Mouse (Mus musculus) CH12.LX (cell line): Measurements from ENCODE around the gene Hist1h2ba. TPM values are rescaled to one million over a fixed set of nuclear protein-coding genes. Genes with fewer than 3 reads are reported as not detected.

Experiments used
- DNase-seq: peaks from one replicate; pipeline ENCODE4 v3.0.0-alpha.2; 2013; ENCODE audit errors: extremely low read depth
- H3K27ac ChIP-seq: 2 replicates; pipeline ENCODE4 v1.5.1; 2012; ENCODE audit warnings: low read depth, mild to moderate bottlenecking, control low read depth, moderate library complexity; ENCODE audit not compliant: insufficient read depth
- H3K27me3 ChIP-seq: replicated peaks from 2 replicates; pipeline ENCODE3; 2012; ENCODE audit warnings: inconsistent platforms
- H3K36me3 ChIP-seq, 2 experiments: replicated peaks in 1 of 2; 2 replicates each; pipeline versions ENCODE3 to v1.6.1; 2012; ENCODE audit warnings: inconsistent platforms in 1 of 2, low read length in 1 of 2, mild to moderate bottlenecking in 1 of 2, mixed read lengths in 1 of 2, moderate library complexity in 1 of 2; ENCODE audit not compliant: control insufficient read depth in 1 of 2, insufficient read depth in 1 of 2
- H3K4me1 ChIP-seq, 2 experiments: 2 replicates each; pipeline ENCODE4 v1.6.1; 2012; ENCODE audit warnings: inconsistent platforms in 1 of 2, moderate library complexity in 1 of 2; ENCODE audit not compliant: insufficient read depth in 2 of 2, control insufficient read depth in 1 of 2
- H3K4me2 ChIP-seq: 2 replicates; pipeline ENCODE4 v1.6.1; 2012; ENCODE audit warnings: low read depth, mild to moderate bottlenecking, control low read depth; ENCODE audit not compliant: poor library complexity, insufficient read depth, severe bottlenecking
- H3K4me3 ChIP-seq, 3 experiments: fragments of 150-350 bp in 1 of 3; sonication (generic) in 1 of 3; replicated peaks in 1 of 3; 2 replicates each; pipeline versions ENCODE3 to v1.5.1; 2011 to 2012; ENCODE audit warnings: low read depth in 2 of 3, low read length in 2 of 3, mild to moderate bottlenecking in 2 of 3, moderate library complexity in 2 of 3, control low read depth in 1 of 3, improper control_type of control experiment in 1 of 3, inconsistent platforms in 1 of 3, mixed read lengths in 1 of 3; ENCODE audit not compliant: poor library complexity in 1 of 3
- H3K79me2 ChIP-seq: replicated peaks from 2 replicates; pipeline ENCODE4 v1.6.1; 2012; ENCODE audit warnings: mild to moderate bottlenecking, moderate library complexity; ENCODE audit not compliant: control insufficient read depth, poor library complexity, insufficient read depth, severe bottlenecking; ENCODE audit errors: extremely low read depth
- H3K9ac ChIP-seq: 2 replicates; pipeline ENCODE4 v1.6.1; 2012; ENCODE audit warnings: low read depth, mild to moderate bottlenecking, control low read depth, moderate library complexity; ENCODE audit not compliant: insufficient read depth
- H3K9me3 ChIP-seq: replicated peaks from 2 replicates; pipeline ENCODE3; 2012; ENCODE audit warnings: low read length, inconsistent platforms, mixed read lengths
- BHLHE40 ChIP-seq: IDR thresholded peaks from 2 replicates; pipeline ENCODE4 v1.6.1; 2011; ENCODE audit warnings: mild to moderate bottlenecking, low read depth, low read length, improper control_type of control experiment
- CHD1 ChIP-seq: IDR thresholded peaks from 2 replicates; pipeline ENCODE4 v1.6.1; 2012; ENCODE audit warnings: low read depth, low read length, improper control_type of control experiment, inconsistent platforms
- CHD2 ChIP-seq: IDR thresholded peaks from 2 replicates; pipeline ENCODE4 v1.6.1; 2011; ENCODE audit warnings: low read length, improper control_type of control experiment
- CTCF ChIP-seq, 2 experiments: IDR thresholded peaks in 1 of 2; conservative IDR thresholded peaks in 1 of 2; 2 replicates each; pipeline ENCODE4 v1.5.1; 2011 to 2012; ENCODE audit warnings: low read depth in 2 of 2, low read length in 2 of 2, improper control_type of control experiment in 1 of 2, inconsistent platforms in 1 of 2, mild to moderate bottlenecking in 1 of 2, moderate library complexity in 1 of 2
- ELF1 ChIP-seq: IDR thresholded peaks from 2 replicates; pipeline ENCODE4 v1.6.1; 2014; ENCODE audit warnings: low read depth, mild to moderate bottlenecking, inconsistent platforms, low read length, improper control_type of control experiment
- HCFC1 ChIP-seq: IDR thresholded peaks from 2 replicates; pipeline ENCODE4 v1.6.1; 2012; ENCODE audit warnings: low read depth, mild to moderate bottlenecking, inconsistent platforms, low read length, improper control_type of control experiment
- IRF4 ChIP-seq: IDR thresholded peaks from 2 replicates; pipeline ENCODE4 v1.6.1; 2014; ENCODE audit warnings: low read depth, mild to moderate bottlenecking, inconsistent platforms, low read length, improper control_type of control experiment
- JUND ChIP-seq: conservative IDR thresholded peaks from 2 replicates; pipeline ENCODE4 v1.6.1; 2011; ENCODE audit warnings: low read depth, low read length, improper control_type of control experiment
- MAX ChIP-seq: IDR thresholded peaks from 2 replicates; pipeline ENCODE4 v1.6.1; 2011; ENCODE audit warnings: low read length, improper control_type of control experiment
- MXI1 ChIP-seq: IDR thresholded peaks from 2 replicates; pipeline ENCODE4 v1.6.1; 2011; ENCODE audit warnings: mild to moderate bottlenecking, low read depth, low read length, improper control_type of control experiment
- PAX5 ChIP-seq: IDR thresholded peaks from 2 replicates; pipeline ENCODE4 v1.6.1; 2012; ENCODE audit warnings: low read length, inconsistent platforms, mixed read lengths
- POLR2A ChIP-seq: IDR thresholded peaks from 2 replicates; pipeline ENCODE4 v1.6.1; 2011; ENCODE audit warnings: low read depth, mild to moderate bottlenecking, improper control_type of control experiment, low read length
- POLR2AphosphoS2 ChIP-seq: IDR thresholded peaks from 2 replicates; pipeline ENCODE4 v1.6.1; 2011; ENCODE audit warnings: low read depth, low read length, improper control_type of control experiment
- RAD21 ChIP-seq: IDR thresholded peaks from 2 replicates; pipeline ENCODE4 v1.6.1; 2011; ENCODE audit warnings: low read depth, mild to moderate bottlenecking, low read length, improper control_type of control experiment, moderate library complexity
- RCOR1 ChIP-seq: conservative IDR thresholded peaks from 2 replicates; pipeline ENCODE4 v1.6.1; 2012; ENCODE audit warnings: low read depth, mild to moderate bottlenecking, inconsistent platforms, low read length, improper control_type of control experiment
- SIN3A ChIP-seq: IDR thresholded peaks from 2 replicates; pipeline ENCODE4 v1.6.1; 2012; ENCODE audit warnings: low read length, improper control_type of control experiment, inconsistent platforms
- UBTF ChIP-seq: IDR thresholded peaks from 2 replicates; pipeline ENCODE4 v1.6.1; 2012; ENCODE audit warnings: low read depth, mild to moderate bottlenecking, inconsistent platforms, low read length, improper control_type of control experiment, moderate library complexity
- ZKSCAN1 ChIP-seq: IDR thresholded peaks from 2 replicates; pipeline ENCODE4 v1.6.1; 2012; ENCODE audit warnings: low read depth, inconsistent platforms, low read length, improper control_type of control experiment, borderline replicate concordance
- ZNF384 ChIP-seq: IDR thresholded peaks from 2 replicates; pipeline ENCODE4 v1.6.1; 2012; ENCODE audit warnings: low read depth, low read length, improper control_type of control experiment, inconsistent platforms
- dilution Hi-C: fragments of 300-500 bp; cut with MboI; formaldehyde crosslinking; loops from 2 replicates; pipeline ENCODE4 v1.14.3; 2020; ENCODE audit warnings: low sequenced_read_pairs; ENCODE audit not compliant: extremely low pct_unique_long_range_greater_than_20kb, extremely low pct_ligation_motif_present
- in situ Hi-C: fragments of 300-500 bp; cut with MboI; formaldehyde crosslinking; loops from 3 replicates; pipeline ENCODE4 v1.14.3; 2019; ENCODE audit warnings: low sequenced_read_pairs, low pct_ligation_motif_present, low pct_unique_long_range_greater_than_20kb, mixed read lengths
- polyA plus RNA-seq: library from polyadenylated mRNA; unstranded; fragments of >175 nt; gene quantifications from 2 replicates; pipeline ENCODE4 v1.2.1, GENCODE M21; 2012; ENCODE audit warnings: low read depth; ENCODE audit not compliant: insufficient read length
- total RNA-seq, 2 experiments: library from RNA; depleted of rRNA; stranded (reverse); fragments of 300-350 nt in 1 of 2; fragments of >200 nt in 1 of 2; gene quantifications; 2 replicates each; pipeline ENCODE4 v1.2.3; 2012 to 2014

Hist1h2ba gene
- total and polyA plus RNA-seq, 3 experiments: not detected

DNA sequence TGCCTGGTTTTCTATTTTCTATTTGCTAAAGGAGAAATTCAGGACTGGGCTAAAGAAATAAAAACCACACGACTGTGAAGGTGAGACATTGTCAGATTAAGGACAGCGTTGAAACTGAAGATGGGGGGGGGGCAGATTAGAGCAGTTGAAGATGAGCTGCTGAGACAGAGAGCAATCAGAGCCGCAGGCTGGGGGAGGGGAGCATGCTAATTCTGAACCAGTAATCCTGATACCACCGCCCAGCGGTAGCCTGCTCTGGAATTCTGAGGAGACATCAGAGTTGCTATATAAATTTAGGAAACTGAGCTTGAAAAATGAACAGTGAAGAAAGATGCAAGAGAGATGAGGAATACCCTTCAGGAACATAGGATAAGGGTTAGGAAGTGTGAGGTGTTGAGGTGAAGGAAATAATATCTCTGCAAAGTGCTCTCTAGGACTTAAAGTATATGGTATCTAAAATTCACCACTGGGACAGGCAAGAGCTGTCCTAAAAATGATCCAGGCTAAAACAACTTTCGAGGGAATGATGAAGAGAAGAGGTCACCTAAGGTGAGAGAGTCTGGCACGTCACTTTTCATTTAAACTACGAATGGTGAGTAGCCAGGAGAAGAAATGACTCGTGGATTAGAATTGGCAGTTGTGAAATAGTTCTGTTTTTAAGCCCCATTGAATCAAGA lies 41.2 kb downstream of the Hist1h2ba start:
- Histone ChIP-seq H3K36me3 (no peaks in the 10 kb centered on the region), H3K4me1 (no peaks in the 10 kb centered on the region; a peak in 1 of 4 replicates), H3K27me3 (no peaks in the 10 kb centered on the region), H3K9ac (no peak overlapping the region), H3K27ac (no peak overlapping the region), H3K79me2 (no peaks in the 10 kb centered on the region), H3K4me2 (no peak overlapping the region), H3K4me3 (no peak overlapping the region), H3K9me3 (no peaks in the 10 kb centered on the region)
- in situ Hi-C loops: no loop called here
- dilution Hi-C loops: no loop called here
- no peak for TF ChIP-seq RAD21
- TF ChIP-seq MAX: no peak
- TF ChIP-seq MXI1: no peak
- no peak for TF ChIP-seq CTCF (conservative IDR thresholded peaks at IDR 0.05 in 1 of 2, IDR thresholded peaks at IDR 0.05 in 1 of 2; ENCODE audit: low read depth in 2 of 2, low read length in 2 of 2)
- TF ChIP-seq SIN3A: no peak
- TF ChIP-seq JUND: no peak
- no peak for DNase-seq

DNA sequence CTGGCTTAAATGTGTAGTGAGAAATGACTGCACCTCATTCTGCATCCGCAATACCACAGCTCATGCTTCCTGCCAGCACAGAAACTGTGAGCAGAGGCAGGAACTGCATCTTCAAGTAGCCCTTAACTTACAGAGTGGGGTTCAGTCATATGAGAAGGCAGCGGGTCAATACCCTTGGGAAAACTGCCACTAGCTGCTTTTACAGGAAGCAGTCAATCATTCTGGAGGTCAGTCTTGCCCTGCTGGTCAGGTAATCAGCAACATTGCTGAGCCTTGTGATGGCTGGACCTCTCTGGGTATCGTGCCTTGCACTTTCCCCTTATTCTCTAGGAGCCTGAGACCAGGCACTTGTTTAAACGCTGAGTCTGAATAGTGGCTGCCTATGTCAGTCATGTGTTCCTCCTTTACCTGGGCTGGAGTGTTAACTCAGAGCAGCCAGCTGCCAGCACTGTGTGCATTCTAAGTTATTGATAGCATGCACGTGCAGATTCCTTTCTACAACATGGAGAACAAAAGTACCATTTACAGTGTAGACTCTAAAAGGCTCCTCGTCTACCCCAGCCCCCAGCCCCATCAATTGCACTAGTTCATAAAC lies 44.8 kb downstream of the Hist1h2ba start:
- Histone ChIP-seq H3K4me3 (no peak overlapping the region), H3K4me2 (no peak overlapping the region), H3K9me3 (no peaks in the 10 kb centered on the region), H3K27ac (no peak overlapping the region), H3K79me2 (no peaks in the 10 kb centered on the region), H3K4me1 (no peaks in the 10 kb centered on the region; a peak in 1 of 4 replicates), H3K27me3 (no peaks in the 10 kb centered on the region), H3K36me3 (no peaks in the 10 kb centered on the region), H3K9ac (no peak overlapping the region)
- no peak for DNase-seq
- TF ChIP-seq MAX (no peak), UBTF (no peak), JUND (no peak), CHD2 (no peak), BHLHE40 (peak; percentile 12; the same call in 1 of the 2 replicates)
- in situ Hi-C loops (no loop called here), dilution Hi-C loops (no loop called here)

DNA sequence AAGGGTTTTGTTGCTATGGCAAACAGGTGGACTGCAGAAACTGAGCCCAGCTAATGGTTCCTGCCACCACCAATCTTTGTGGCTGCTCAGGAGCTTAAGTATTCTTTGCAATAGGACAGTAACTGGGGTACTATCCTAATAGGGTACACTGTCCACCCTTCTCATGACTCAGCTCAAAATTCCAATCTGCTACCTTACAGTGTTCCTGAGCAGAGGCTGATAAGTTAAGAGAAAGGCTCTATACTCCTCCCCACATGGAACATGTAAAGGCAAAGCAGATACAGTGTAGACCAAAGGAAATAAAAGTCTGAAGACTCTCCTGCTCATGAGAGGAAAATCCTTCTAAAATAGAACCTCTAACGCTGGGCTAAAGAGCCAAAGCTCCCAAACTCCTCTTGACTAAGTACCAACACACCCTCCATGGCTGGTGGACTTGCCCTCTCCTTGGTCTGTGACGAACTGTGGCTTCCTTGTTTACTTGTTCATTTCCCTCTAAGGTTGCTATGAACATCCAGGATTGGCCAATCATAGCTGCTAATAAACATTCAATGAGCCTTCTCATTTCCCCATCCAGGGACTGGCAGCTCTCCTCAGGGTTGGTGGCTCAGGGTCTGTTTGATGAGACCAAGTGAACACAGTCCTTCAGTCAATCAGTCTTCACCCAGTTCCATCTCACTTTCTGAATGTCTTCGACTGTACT lies 46.8 kb downstream of the Hist1h2ba start:
- TF ChIP-seq UBTF: no peak
- no peak for TF ChIP-seq HCFC1
- TF ChIP-seq IRF4: no peak
- TF ChIP-seq ELF1: no peak
- no peak for TF ChIP-seq CHD2
- TF ChIP-seq POLR2A: no peak
- no peak for TF ChIP-seq PAX5
- TF ChIP-seq RAD21: no peak
- TF ChIP-seq RCOR1: no peak
- no peak for TF ChIP-seq ZKSCAN1
- TF ChIP-seq ZNF384: no peak
- TF ChIP-seq POLR2AphosphoS2: no peak
- no peak for TF ChIP-seq CHD1
- Histone ChIP-seq H3K4me1 (no peaks in the 10 kb centered on the region; a peak in 1 of 4 replicates), H3K79me2 (no peaks in the 10 kb centered on the region), H3K36me3 (no peaks in the 10 kb centered on the region), H3K27me3 (no peaks in the 10 kb centered on the region), H3K4me2 (no peak overlapping the region), H3K4me3 (no peak overlapping the region), H3K9me3 (no peaks in the 10 kb centered on the region), H3K27ac (no peak overlapping the region), H3K9ac (no peak overlapping the region)
- DNase-seq: no peak
- in situ Hi-C loops: no loop called here
- dilution Hi-C loops: no loop called here
